Mouse (Mus musculus) spleen, postnatal 14 days (tissue): ENCODE data around the gene Nat9.

Experiments
- DNase-seq, 2 experiments: peaks; one replicate each; pipeline ENCODE4 v3.0.0; 2021 to 2022; ENCODE audit warnings: low spot score in 2 of 2

Nat9 gene

GRCm38 (mm10) chr11:115187693-115188092 is at the start of gene Nat9:
Nat9 (minus strand) TSS chr11:115187859.
- no peak for DNase-seq

DNA sequence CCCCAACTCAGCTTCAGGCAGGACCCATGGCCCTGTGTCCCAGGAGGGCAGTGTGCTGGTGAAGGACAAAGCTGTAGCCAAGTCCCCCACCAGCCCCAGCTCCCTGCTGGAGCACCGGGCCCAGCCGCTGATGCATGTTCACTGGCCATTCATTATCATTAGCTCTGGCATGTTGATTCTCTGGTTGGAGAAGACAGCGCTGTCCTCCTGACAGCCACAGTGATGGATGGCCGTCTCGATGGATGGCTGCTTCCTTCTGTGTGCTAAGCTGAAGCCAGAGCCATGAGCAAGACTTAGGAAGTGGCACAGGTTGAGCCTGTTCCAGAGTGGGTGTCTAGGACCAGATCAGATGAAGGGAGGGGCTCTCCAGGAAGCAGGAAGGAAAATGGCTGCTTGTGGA is 48.9 kb upstream of the Nat9 start:
- no peak for DNase-seq

DNA sequence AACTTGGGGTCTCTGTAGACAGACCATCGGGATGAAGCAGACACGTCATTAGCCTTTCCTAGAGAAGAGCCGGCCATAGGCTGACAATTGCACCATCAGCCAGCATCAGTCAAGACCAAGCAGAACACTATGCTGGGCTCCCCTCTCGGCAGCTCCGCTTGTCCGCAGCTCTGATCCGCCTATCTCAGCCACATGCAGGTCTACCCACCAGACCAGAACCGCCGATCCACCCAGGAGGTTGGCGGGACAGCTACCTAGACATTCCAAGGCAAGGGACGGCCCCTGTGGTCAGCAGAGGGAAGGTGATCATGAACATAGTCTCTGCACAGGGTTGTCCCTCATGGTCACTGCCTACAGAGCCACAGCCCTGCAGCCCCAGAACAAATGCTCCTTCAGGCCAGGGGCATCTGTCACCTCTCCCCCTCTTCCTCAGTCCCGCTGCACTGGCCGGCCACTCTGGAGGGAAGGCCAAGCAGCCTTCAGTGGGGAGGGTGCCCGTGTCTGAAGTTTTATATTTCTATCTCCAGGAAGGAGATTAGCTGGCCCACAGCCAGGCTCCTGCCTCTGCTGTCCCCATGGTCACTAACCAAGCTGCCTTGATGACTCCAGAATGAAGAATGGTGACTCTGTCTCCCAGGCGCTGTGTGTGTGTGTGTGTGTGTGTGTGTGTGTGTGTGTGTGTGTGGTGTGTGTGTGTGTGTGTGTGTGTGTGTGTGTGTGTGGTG is 46.8 kb upstream of the Nat9 start:
- no peak for DNase-seq

DNA sequence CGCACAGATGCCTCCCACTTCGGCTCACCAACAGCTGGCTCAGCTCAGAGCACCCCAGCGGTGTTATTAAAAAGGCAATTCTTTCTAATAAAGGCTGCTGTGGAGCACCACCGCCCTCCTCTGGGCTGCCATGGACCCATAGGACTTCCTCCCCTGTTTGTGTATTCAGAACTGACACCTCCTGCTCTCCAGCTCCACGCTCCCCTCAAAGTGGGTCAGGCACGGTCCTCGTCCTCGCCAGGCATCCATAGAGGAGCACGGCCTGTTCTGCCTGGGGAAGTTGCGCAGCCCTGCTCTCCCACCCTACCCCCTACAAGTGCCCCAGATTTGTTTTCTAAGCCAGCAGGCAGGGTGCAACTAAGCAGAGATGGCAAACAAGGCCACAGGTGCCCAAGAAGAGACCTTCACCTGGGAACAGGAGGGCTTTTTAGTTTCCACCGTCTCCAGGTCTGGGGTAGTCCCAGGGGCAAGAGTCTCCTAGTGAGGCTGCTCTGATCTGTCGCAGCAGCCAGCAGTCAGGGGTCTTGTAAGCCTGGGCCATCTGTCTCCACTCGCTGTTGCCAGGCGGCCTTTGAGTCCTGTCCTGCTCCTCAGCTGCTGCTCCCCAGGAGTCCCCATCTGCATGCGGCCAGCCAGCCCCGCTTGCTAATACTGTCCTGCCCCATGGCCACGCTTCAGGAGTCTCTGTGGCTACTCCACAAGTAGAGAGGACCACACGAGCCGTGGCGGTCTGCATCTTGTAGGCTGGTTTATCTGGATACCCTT is 46.0 kb upstream of the Nat9 start:
- no peak for DNase-seq

DNA sequence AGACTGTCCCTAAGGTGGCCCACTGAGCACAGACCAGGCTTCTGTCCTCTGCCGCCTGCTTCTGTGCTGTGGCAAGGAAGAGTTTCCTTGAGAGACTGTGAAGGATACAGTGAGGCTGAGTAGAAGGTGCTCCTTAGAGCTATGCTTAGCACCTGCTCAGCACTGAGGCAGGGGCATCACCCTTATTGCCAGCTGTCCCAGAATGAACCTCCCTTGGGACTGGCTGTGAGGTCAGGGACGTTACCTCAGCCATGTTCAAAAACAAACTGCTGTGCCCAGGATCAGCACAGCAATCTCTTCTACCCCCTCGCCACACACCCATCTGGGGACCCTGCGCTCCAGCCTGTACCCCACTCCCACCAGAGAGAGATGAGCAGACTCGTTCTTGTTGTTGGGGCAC is 45.2 kb upstream of the Nat9 start:
- no peak for DNase-seq

GRCm38 (mm10) chr11:115231924-115232323 is 44.3 kb upstream of the Nat9 start:
- no peak for DNase-seq

DNA sequence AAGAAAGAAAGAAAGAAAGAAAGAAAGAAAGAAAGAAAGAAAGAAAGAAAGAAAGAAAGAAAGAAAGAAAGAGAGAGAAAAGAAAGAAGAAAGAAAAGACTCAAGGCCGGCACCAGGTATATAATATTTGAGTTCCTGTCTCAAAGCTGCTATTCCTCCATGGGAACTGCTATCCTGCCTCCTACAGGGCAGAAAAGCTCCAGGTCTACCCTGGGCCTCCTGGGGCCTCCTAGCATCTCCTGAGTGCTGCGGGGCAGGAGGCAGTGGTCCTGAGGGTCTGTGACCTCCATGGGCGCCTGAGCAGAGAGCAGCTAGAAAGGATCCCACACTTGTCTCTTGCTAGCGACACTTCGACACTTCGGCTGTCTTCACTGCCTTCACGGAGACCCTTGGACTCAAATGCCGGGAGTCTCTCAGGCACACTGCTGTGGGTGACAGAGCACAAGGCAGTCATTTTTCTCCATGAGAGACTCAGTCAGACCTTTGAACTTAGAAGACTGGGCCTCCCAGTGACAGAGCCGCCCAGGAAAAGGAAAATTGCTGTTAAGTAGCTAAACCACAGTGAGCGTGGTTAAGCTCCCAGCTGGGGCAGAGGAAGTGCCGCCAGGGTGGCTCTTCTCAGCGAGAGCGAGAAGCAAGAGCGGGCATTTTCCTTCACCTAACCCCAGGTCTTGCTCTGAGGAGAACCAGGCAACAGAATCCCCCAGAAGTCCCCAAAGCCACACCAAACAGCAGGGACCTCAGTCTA is 43.7 kb upstream of the Nat9 start:
- DNase-seq, result peak; percentile 16 to 25

GRCm38 (mm10) chr11:115229021-115229930 is 41.6 kb upstream of the Nat9 start:
- DNase-seq, result no peak

GRCm38 (mm10) chr11:115228430-115228829 is 40.8 kb upstream of the Nat9 start:
- DNase-seq, result no peak

- DNase-seq, result no peak
Measured at GRCm38 (mm10) chr11:115227640-115228039, 40.0 kb upstream of the Nat9 start.

GRCm38 (mm10) chr11:115226811-115227491 is 39.3 kb upstream of the Nat9 start:
- DNase-seq, result no peak

DNA sequence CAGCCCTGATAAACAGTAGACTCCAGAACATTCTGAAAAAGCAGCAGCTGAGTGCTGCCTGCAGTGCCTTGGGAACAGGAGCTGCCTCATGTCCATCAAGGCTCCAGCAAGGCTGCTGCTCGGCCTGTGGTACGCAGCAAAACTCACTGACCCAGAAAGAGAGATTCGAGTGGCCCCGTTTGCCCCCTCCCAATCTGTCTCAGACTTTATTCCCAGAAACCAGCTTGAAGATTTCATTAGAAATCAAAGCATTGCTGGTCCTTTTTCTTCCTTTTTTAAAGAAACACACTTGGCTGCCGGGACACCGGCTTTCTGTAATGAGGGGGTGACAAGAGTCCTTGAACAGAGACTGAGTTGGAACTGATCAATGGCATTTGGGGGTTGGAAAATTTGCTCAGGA is 37.6 kb upstream of the Nat9 start:
- no peak for DNase-seq

GRCm38 (mm10) chr11:115224889-115225288 is 37.2 kb upstream of the Nat9 start:
- DNase-seq, result peak; percentile 22 to 47

DNA sequence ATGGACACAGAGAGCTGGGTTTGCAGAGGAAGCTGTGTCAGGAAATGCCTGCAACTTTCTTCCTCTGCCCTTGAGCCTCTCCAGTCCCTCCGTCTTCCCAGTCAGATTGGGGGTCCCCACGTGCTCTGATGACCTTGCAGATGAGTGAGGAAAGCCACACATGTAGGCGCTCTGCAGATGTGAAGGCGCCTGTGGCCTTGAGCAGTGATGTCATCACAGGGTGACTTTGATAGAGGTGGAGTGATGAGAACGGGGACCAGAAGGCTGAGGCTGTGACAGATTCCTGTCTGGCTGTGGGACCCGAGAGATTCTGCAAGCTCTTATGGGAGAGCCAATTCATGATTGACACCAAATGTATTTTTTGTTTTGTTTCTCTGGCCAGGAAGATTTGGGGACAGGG is 36.2 kb upstream of the Nat9 start:
- no peak for DNase-seq

- DNase-seq, result no peak
Measured at GRCm38 (mm10) chr11:115223451-115223850, 35.8 kb upstream of the Nat9 start.

DNA sequence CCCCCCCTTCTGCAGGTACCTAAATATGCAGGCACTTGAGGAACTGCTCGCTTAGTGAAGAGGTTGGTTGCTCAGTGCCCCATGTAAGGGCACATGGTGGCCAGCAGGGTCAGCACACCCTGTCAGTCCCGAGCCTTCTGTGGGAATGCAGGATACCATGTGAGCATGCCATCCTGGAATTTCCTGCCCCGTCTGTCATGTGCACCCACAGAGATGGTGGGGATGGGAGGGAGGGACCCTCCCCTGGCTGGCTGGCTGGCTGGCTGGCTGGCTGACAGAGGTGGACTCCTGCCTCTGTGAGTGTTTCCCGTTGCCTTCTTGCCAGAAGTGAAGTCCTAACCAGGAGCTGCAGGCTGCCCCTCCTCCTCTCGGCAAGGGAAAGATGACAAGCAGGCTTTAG is 34.9 kb upstream of the Nat9 start:
- no peak for DNase-seq

- DNase-seq, result no peak
Measured at GRCm38 (mm10) chr11:115222077-115222476, 34.4 kb upstream of the Nat9 start.

GRCm38 (mm10) chr11:115219685-115220084 is 32.0 kb upstream of the Nat9 start:
- no peak for DNase-seq

DNA sequence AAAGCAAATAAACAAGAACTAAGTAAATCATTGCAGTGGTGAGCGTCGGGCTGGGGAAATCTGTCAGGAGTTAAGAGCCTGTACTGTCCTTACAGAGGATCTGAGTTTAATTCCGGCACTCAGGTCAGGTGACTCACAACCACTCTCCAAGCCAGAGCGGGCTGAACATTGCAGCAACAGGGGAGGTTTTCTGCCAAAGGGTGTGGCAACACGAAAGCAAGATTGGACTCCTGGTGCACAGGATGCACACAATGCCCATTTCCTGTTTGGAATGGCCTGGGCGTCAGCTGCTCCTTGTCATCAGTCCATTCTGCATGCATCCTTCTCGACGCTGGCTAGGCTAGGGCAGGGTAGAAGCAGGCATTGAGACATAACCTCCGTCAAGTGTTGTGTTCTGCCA is 31.6 kb upstream of the Nat9 start:
- no peak for DNase-seq

DNA sequence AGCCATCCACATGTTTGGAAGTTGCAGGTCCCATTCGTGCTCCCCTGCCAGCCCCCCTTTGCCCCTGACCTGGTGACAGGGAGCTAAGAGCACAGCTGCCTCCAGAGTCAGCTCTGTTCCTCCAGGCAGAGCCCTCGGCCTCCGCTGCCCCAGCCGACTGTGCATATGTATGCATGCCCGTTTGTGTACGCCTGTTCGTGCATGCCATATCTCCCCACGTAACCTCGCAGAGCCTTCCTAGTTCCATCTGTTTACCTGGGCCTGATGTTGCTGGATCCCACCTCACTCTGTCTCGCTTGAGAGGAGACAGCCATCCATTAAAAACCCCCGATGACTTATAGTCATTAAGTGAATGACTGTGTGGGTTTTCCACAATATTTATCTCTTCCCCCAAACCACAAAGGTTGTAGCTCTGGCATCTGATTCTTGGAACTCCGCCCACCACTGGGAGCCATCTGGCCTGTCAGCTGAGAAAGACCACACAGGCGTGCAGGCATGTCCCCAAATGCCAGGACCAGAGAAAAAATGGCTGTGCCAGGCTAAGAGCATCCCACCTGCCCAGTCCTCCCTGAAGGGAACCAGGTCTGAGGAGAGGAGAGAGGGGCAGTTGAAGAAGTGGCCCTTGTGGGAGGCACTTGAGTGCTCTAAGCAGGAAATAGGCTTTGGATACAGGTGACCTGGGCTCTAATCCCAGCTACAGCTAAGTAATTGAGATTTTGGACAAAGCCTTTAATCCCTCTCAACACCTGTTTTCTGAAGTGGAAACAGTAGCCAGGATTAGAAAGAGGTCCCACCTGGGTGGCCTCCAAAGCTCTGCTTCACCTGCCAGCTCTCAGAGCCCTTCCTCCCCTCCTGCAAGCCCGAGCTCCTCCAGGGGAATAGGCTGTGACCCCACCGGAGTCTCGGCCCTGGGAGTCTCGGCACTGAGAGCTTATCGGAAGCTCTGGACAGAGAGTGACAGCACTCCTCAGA is 30.1 kb upstream of the Nat9 start:
- no peak for DNase-seq
